Mouse (Mus musculus): ENCODE measurements around the gene Sox30.

DNA sequence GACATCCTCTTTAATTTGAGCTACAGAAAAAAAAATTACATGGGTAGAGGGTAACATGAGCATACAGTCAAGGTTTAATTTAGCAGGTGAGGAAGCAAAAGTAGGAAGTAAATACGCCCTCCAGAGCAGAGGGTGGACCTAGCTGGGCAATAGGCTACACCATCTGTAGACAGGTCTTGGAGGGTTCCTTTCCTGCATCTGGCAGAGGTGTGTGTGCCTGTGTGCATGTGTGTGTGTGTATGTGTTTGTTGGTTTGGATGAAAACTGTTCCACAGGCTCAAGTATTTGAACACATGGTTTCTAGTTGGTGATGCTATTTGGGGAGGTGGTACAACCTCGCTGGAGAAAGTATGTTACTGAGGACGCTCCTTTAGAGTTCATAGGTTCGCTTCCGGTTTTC, 6.5 kb upstream of the Sox30 start:
- TF ChIP-seq CTCF (conservative IDR thresholded peaks at IDR 0.05; ENCODE audit: low read length) (no peak), NANOG (IDR thresholded peaks at IDR 0.05; ENCODE audit: borderline replicate concordance, low read length) (no peak)

All from E14TG2a.4 (cell line).